Mouse (Mus musculus) naive thymus-derived CD4-positive, alpha-beta T cell, adult 2 months (primary cell): ENCODE results near the gene Sh3glb2.

ENCODE experiments used
- DNase-seq: peaks from one replicate; pipeline ENCODE4 v3.0.0-alpha.2; 2011; ENCODE audit warnings: low read depth

Sh3glb2 gene

GRCm38 (mm10) chr2:30358533-30359531 is at the start of gene Sh3glb2:
TSS of gene Sh3glb2 (minus strand) at chr2:30359337.
- peak; percentile 90 for DNase-seq

GRCm38 (mm10) chr2:30408452-30409100 is 49.4 kb upstream of the Sh3glb2 start:
- DNase-seq = no peak

DNA sequence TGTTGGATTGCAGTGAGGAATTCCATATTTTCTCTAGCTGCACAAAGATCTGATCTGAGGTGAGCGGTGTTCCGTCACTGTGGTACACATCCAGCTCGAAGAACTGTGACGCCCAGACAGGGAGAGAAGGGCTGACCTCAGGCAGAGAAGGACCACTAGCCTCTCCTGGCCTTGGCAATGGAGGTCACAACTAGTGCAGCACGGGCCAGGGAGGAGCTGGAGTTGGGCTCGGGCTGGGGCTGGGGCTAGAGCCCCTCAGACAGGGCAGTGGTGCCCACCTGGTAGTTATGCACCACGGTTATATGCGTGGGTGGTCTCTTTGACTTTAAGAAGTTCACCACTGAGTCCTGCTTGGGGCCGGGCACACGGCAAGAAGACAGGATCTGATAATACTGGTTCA is 48.6 kb upstream of the Sh3glb2 start:
- DNase-seq = no peak

DNA sequence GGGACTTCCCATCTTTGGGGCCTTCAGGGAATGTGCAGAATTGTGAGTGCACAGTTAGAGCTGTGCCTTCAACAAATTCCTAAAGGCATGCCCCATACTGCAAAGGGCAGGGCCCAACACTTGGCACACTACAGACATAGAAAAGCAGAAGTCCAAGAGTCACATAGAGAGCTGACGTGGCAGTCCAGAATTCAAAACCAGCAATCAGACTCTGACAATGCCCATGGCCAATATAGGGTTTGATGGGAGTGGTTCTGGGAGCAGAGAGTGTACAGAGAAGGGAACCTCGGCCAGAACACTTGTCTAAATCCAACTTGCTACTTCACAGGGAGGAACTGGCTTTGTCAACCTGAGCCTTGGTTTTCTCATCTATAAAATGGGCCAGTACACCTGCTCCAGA is 48.1 kb upstream of the Sh3glb2 start:
- no peak for DNase-seq

DNA sequence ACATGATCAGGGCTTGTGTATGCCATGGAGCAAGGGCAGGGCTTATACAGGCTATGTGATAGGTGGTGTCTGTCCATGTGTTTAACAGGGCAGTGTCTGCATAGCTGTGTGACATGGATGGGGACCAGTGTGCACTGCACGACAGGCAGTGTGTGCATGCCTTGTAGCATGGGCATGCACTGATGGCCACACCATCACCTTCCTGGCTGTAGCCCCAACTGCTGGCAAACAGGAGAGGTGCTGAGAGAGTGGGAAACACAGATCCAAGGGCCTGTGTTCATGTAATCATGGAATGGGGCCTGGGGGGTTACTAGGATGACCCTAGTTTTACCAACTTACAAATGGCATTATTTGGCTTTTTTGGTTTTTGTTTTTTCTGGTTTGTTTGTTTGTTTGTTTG is 44.7 kb upstream of the Sh3glb2 start:
- DNase-seq = no peak

DNA sequence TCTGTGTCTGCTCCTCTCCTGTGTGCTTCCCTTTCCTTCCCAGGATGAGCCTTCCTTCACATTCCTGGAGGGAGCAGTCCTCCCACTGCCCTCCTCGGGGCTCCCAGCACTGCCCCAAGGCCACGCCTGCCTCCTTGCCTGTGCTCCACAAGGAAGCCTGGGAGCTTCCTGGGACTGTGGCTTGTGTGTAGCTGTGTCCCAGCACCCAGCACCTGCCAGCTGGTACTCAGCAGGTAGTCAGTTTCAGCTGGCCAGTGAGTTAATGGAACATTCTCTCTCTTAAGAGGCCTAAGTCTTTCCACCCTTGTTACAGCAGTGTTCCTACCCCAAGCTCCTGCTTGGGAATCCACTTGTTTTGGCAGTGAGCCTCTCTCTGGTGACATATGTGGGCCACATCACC is 43.7 kb upstream of the Sh3glb2 start:
- DNase-seq = no peak

- DNase-seq = no peak
Observed at GRCm38 (mm10) chr2:30402351-30402826, 43.3 kb upstream of the Sh3glb2 start.

DNA sequence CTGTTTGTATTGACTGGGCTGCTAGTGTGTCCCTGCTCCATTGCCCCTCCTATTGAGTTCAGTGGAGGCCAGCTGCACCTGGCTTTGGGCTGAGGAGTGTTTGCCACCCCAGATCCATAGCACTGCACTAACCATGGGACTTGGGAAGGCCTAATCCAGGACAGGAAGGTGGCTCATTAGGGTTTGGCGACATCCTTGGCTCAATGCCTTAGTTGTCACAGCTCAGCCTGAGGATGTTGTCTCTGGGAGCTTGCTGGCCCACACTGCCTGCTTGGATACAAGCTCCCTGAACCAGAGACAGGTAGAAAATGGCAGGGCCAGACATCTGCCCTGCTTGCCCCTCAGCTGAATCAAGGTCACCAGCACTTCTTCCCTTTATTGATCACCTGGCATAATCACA is 42.4 kb upstream of the Sh3glb2 start:
- no peak for DNase-seq

GRCm38 (mm10) chr2:30399191-30400171 is 40.3 kb upstream of the Sh3glb2 start:
- DNase-seq = no peak

GRCm38 (mm10) chr2:30397986-30398512 is 38.9 kb upstream of the Sh3glb2 start:
- DNase-seq = no peak

GRCm38 (mm10) chr2:30396246-30396645 is 37.1 kb upstream of the Sh3glb2 start:
- DNase-seq = no peak

GRCm38 (mm10) chr2:30395757-30396156 is 36.6 kb upstream of the Sh3glb2 start:
- DNase-seq = no peak

DNA sequence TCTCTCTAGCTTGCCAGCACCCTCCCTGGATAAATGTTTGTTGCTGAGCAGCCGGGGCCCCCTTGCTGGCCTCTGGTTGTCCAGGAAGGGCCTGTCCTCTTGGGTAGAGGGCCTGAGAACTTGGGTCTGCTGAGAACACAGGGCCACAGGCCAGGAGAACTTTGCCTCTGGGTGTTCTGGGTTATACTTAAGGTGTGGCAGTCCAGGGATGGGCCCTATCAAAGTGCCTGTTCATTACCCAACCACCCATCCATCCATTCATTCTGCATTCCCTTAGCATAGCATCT is 34.2 kb upstream of the Sh3glb2 start:
- peak; percentile 21 for DNase-seq

- DNase-seq = no peak
Observed at GRCm38 (mm10) chr2:30392577-30393369, 33.6 kb upstream of the Sh3glb2 start.

DNA sequence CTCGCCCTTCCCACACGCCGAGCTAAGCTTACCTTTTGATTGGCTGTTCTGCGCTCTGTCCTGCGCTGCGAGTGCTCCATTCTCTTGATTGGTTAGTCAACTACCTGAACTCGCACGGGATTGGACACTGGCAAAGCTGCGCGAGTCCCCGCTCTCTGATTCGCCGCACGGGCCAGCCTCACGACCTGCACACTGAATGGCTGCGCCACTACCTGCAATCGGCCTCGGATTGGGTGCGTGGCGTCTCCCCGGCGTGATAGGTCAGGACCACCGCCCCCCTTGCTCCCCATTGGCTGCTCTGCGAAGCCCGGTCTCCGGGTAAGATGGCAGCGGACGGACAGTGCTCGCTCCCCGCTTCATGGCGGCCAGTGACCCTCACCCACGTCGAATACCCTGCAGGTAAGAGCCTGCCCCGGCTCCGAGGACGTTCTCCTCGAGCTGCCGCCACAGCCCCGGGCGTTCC is 33.0 kb upstream of the Sh3glb2 start, which contains the start of gene Dolpp1:
TSS of gene Dolpp1 (plus strand) at position 141 of the 463 bp plus-strand sequence.
- DNase-seq = peak; percentile 98

DNA sequence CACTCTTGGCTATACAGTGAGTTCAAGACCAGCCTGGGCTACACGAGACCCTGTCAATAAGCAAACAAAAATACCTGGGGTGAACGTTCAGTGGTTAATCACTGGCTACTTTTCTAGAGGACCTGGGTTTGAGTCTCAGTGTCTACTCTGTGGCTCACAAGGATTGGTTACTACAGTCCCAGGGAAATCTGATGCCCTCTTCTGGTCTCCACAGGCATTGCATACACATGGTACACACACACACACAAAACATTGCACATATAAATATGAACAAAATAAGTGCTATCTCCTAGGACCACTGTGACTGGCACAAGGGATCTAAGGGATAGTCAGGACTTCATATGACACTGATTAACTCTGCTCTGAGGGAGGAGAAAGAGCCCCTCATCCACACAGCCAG is 29.9 kb upstream of the Sh3glb2 start:
- DNase-seq = no peak

DNA sequence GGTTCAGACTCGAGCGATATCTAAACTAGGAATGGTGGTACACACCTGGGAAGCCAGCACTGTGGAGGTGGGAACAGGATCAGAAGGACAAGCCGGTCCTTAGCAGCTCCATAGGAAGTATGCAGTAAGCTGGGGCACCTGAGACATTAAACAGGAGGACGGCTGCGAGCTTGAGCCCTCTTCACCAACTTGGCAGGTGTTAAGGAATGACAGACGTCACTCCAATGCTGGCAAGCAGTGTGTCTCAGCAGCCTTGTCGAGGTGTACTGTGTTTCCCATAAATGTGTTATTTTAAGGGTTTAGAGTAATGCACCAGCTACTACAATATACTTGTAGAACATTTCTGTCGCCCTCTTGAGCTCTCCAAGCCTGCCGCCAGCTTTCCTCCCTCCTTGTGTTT is 27.8 kb upstream of the Sh3glb2 start:
- DNase-seq = no peak

GRCm38 (mm10) chr2:30385591-30385990 is 26.5 kb upstream of the Sh3glb2 start:
- no peak for DNase-seq

DNA sequence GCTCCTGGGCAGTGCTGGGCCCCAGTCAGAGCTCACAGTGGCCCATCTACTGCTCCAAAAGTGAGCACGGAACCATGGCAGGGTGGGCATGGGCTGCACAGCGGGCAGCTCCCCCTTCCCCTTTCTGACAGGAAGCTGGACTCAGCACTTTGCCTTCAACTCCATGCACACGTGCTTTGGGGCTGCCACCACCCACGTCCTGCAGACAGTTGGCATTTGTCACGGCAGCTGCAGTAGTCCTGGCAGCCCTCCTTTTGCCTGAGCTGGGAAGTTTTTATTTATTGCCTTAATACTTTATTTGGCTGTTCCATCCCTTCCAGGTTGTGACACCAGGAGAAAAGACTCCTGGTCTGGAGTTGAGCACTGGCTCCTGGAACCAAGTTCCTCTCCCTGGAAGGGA is 25.7 kb upstream of the Sh3glb2 start:
- no peak for DNase-seq

DNA sequence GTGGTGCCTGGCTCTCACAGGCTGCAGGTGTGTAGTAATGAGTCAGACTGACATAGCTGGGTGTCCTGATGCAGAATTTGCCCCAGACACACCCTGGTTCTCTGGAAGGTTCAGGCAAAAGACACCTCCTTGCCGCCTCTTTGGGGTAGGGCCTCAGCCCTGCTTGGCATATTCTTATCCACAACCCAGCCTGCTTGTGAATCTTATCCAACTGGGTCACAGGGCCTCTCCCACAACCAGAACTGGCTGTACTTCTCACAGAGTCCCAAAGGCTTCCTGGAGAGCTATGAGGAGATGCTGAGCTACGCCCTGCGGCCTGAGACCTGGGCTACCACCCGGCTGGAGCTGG is 22.2 kb upstream of the Sh3glb2 start:
- DNase-seq = no peak
